ENCODE assay signal across 18 mouse cellular contexts in the genomic region with DNA sequence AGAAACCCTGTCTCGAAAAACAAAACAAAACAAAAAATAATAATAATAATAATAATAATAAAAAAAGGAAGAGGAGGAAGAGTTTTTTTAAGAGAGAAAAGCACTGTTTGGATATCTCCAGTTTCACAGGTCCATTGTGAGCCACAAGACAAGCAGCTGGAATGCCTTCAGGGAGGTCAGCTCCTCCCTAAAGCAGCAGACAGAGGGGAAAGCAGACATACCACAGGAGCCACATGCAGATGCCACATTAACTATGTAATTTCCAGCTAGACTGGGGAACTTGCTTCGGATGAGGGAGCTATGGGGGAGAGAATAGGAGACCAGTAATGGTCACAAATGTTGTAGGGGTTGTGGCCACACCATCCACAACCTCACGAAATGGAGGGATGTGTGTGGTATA. TPM values are rescaled to one million over a fixed set of nuclear protein-coding genes. Genes with fewer than 3 reads are reported as not detected.
"Had no signal": no experiment of that assay in that cellular context is flagged by ENCODE, and none has a peak within 500 bp of the region (broad histone marks: within the 10 kb centered on the region; RNA-seq: fewer than 3 reads in every experiment).

No protein-coding gene starts in this region.

- H3K9me3 ChIP-seq: limb, embryonic 15.5 days; liver, embryonic 13.5 days; lung, embryonic 15.5 days; megakaryocyte, embryonic 14.5 days; midbrain, embryonic 12.5 days; neural tube, embryonic 15.5 days had no signal

- H3K4me3 ChIP-seq: left cerebral cortex, adult 2 months; limb, embryonic 15.5 days; liver, embryonic 13.5 days; lung, embryonic 15.5 days; megakaryocyte, embryonic 14.5 days; midbrain, embryonic 12.5 days; neural tube, embryonic 15.5 days had no signal

- H3K27ac ChIP-seq: left cerebral cortex, adult 2 months; limb, embryonic 15.5 days; liver, embryonic 13.5 days; lung, embryonic 15.5 days; macrophage; midbrain, embryonic 12.5 days; neural tube, embryonic 15.5 days; stomach, postnatal 0 days had no signal

- H3K27me3 ChIP-seq: limb, embryonic 15.5 days; liver, embryonic 13.5 days; lung, embryonic 15.5 days; midbrain, embryonic 12.5 days; neural tube, embryonic 15.5 days had no signal

- H3K9ac ChIP-seq: limb, embryonic 15.5 days; liver, embryonic 13.5 days; liver, postnatal 0 days; lung, embryonic 15.5 days; midbrain, embryonic 12.5 days; neural tube, embryonic 15.5 days had no signal

- H3K4me1 ChIP-seq: lung, embryonic 15.5 days; midbrain, embryonic 12.5 days; neural tube, embryonic 15.5 days had no signal

- H3K36me3 ChIP-seq: limb, embryonic 15.5 days; liver, embryonic 13.5 days; lung, embryonic 15.5 days; midbrain, embryonic 12.5 days; neural tube, embryonic 15.5 days had no signal

- DNase-seq: kidney, adult 9 months; kidney, postnatal 14 days; liver, embryonic 13.5 days; liver, postnatal 0 days; lung, postnatal 14 days; right cerebral cortex, adult 18-20 months; right cerebral cortex, postnatal 25 days; thymus, adult 2 months; thymus, postnatal 25 days had no signal

RNA-seq across cellular contexts. Expression of a gene that starts 34.2 kb away (rescaled TPM):
- polyA plus RNA-seq: liver, embryonic 13.5 days; liver, postnatal 0 days; lung, embryonic 15.5 days; neural tube, embryonic 11.5 days had no signal
